Mouse (Mus musculus) olfactory bulb, adult 2 months (tissue): ENCODE results near the gene Ndufv2. TPM values are rescaled to one million over a fixed set of nuclear protein-coding genes. Genes with fewer than 3 reads are reported as not detected.

Source experiments
- H3K27ac ChIP-seq: fragments of 200-500 bp; 2 replicates; pipeline ENCODE4 v1.5.1; 2012; ENCODE audit warnings: low read depth, low read length; ENCODE audit not compliant: insufficient read depth
- H3K4me1 ChIP-seq: fragments of 200-500 bp; 2 replicates; pipeline ENCODE4 v1.6.1; 2012; ENCODE audit warnings: low read length; ENCODE audit not compliant: control insufficient read depth, insufficient read depth
- H3K4me3 ChIP-seq: fragments of 200-500 bp; 2 replicates; pipeline ENCODE4 v1.5.1; 2012; ENCODE audit warnings: mild to moderate bottlenecking, low read depth, low read length, moderate library complexity; ENCODE audit not compliant: insufficient read depth
- CTCF ChIP-seq: fragments of 200-500 bp; IDR thresholded peaks from 2 replicates; pipeline ENCODE4 v1.5.1; 2012; ENCODE audit warnings: low read depth, mild to moderate bottlenecking, low read length, moderate library complexity; ENCODE audit not compliant: insufficient read depth
- POLR2A ChIP-seq: fragments of 200-500 bp; IDR thresholded peaks from 2 replicates; pipeline ENCODE4 v1.6.1; 2012; ENCODE audit warnings: mild to moderate bottlenecking, low read depth, low read length, moderate library complexity; ENCODE audit not compliant: insufficient read depth
- WGBS: fragments of 180-500 bp; shearing (Covaris S2); methylation state at CpG from one replicate; pipeline ENCODE4 v1.1.7; 2018; 5-methylcytosine and 5-hydroxymethylcytosine counted together
- polyA plus RNA-seq: library from polyadenylated mRNA; stranded (reverse); fragments of >200 nt; gene quantifications from 2 replicates; pipeline ENCODE4 v1.2.4, GENCODE M21; 2012; ENCODE audit warnings: low replicate concordance; ENCODE audit not compliant: missing spikeins, insufficient read depth, insufficient read length

The Ndufv2 gene
- polyA plus RNA-seq, 1 experiment, result not detected

DNA sequence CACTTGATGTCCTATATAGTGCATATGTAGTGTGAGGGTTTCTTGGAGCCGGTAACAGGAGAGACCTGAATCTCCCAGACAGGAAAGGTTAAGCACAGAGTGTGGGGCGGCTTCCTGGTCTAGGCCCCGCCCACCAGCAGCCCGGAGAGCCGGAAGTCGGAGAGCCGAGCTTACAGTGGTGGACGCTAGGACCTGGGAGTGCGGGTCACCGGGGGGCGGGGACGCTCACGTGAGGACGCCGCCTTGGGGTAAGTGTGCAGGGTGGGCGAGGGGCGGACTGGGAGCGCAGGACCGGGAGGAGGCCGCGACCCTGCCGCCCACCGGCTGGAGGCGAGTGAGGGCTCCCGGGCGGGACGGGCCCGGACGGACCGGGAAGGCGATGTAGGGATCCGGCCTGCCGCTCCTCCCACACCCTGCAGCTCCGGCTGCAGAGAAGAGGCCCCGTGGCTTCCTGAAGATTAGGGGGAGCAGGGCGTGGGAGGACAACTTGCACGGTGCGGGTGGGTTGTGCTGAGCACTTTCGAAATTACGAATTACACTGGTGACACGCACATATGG lies 10.1 kb upstream of the Ndufv2 start, which contains the start of gene Washc1:
Gene Washc1, plus strand, starts transcription at position 144 of the 558 bp plus-strand sequence.
- under 1% methylated on average over 39 of the region's 41 CpGs for WGBS
- Histone ChIP-seq H3K4me3 (peak within 1 kb of the TSS; percentile 68), H3K4me1 (peaks cover 14% of the 10 kb centered on the region), H3K27ac (peak within 1 kb of the TSS; percentile 56; the same call in 1 of the 2 replicates)
- TF ChIP-seq CTCF (no peak), POLR2A (peak; percentile 76)

DNA sequence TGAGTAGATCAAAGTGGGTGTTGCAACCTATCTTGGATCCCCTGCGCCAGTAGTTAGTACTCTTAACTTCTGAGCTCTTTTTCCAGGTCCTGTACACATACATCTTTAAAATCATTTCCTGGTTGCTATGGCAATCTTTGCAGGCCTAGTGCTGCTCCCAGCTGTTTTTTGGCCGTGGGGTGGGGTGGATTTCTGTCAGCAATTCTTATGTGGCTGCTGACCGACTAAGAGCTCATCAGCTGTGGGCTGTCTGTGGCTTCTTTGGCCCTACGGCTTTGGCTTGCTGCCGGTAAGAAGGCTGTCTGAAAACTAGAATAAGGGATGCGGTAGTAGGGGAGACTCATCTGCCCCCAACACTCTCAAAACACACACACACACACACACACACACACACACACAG lies 9.4 kb upstream of the Ndufv2 start:
- H3K4me1 ChIP-seq, result peaks cover 14% of the 10 kb centered on the region
- H3K27ac ChIP-seq, result no peak overlapping the region
- TF ChIP-seq CTCF, result no peak
- TF ChIP-seq POLR2A, result no peak
- no peak overlapping the region for H3K4me3 ChIP-seq
- WGBS, result 14% methylated on average over 6 of the region's 6 CpGs

DNA sequence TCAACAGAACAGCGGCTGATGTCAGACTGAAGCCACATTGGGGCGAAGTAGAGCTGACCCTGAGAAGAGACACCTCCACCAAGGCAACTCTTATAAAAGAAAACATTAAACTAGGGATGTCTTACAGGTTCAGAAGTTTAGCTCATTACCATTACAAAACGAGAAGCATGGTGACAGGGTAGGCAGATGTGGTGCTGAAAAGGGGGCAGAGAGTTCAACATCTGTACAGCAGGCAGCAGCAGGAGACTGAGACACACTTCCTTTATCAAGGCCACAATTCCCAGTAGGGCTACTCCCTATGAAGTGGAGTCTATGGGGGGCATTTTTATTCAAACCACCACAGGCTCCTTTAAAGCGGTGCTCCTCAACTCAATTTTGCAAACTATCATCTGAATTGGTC lies 6.8 kb upstream of the Ndufv2 start:
- peaks cover 8% of the 10 kb centered on the region for H3K4me1 ChIP-seq
- H3K4me3 ChIP-seq, result no peak overlapping the region
- WGBS, result 83% methylated on average over 4 of the region's 4 CpGs
- H3K27ac ChIP-seq, result no peak overlapping the region
- no peak for TF ChIP-seq CTCF
- no peak for TF ChIP-seq POLR2A

DNA sequence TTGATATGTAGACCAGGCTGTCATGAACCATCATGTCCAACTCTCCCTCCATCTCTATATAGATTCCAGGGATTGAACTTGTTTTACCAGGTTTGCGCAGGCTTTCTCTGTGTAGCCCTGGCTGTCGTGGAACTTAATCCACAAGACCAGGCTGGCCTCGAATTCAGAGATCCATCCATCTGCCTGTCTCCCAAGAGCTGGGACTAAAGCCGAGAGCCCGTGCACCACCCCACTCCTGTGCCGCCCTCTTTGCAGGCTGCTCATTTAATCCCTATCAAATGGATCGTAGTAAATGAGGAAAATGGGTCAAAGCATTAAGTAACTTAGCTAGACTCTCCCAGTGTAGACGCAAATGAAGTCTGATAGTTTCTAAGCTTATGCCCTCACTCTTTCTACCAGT lies 6.1 kb upstream of the Ndufv2 start:
- Histone ChIP-seq H3K4me1 (peaks cover 7% of the 10 kb centered on the region), H3K27ac (no peak overlapping the region), H3K4me3 (no peak overlapping the region)
- WGBS, result 71% methylated on average over 8 of the region's 8 CpGs
- TF ChIP-seq POLR2A (no peak), CTCF (no peak)

DNA sequence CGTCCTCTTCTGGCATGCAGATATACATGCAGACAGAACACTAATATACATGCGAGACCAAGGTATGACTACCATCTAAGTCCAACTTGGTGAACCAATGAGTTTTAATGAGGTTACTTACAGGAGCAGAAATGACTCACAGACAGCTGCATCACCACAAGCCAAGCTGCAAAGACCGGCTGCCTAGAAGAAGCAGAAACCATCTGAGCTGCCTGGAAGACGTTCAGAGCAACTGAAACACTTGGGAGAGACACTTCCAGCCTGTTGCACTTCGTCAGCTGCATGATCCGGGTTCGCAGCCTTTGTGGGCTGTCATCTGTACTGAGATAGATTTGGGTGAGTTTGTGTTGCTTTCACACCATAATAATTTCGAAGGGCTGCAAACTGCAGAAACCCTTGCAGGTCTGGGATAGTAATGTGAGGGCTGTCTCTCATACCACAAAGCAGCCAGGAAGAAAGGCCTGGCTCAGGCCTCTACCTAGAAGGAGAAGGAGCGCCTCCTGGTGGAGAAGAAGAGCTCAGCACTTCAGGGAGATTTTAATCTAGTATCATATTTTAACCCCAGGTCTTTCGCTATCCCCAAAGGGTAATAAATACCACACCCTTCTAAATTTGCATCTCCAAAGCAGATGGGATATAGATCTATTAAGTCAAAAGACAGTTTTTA lies 5.4 kb upstream of the Ndufv2 start:
- no peak overlapping the region for H3K4me3 ChIP-seq
- H3K27ac ChIP-seq, result no peak overlapping the region
- H3K4me1 ChIP-seq, result peaks cover 6% of the 10 kb centered on the region; the same call in 1 of the 2 replicates
- TF ChIP-seq CTCF (0 out of 2 replicates have a peak, but pooled peaks have one; percentile 16), POLR2A (no peak)
- 39% methylated on average over 10 of the region's 10 CpGs for WGBS

DNA sequence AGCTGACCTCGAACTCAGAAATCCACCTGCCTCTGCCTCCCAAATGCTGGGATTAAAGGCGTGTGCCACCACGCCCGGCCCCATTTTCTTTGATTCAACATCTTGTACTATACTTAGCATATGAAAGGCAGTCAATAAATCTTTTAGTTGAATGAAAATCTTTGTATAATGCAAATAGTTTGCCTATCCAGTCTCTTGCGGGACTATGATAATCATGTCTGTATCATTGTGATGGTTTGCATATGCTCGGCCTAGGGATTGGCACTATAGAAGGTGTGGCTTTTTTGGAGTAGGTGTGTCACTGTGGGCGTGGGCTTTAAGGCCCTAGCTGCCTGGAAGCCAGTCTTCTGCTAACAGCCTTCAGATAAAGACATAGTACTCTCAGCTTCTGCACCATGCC lies 2.7 kb upstream of the Ndufv2 start:
- peaks cover 3% of the 10 kb centered on the region; the same call in 1 of the 2 replicates for H3K4me1 ChIP-seq
- no peak for TF ChIP-seq POLR2A
- TF ChIP-seq CTCF, result no peak
- 88% methylated on average over 7 of the region's 7 CpGs for WGBS
- no peak overlapping the region for H3K27ac ChIP-seq
- H3K4me3 ChIP-seq, result no peak overlapping the region

DNA sequence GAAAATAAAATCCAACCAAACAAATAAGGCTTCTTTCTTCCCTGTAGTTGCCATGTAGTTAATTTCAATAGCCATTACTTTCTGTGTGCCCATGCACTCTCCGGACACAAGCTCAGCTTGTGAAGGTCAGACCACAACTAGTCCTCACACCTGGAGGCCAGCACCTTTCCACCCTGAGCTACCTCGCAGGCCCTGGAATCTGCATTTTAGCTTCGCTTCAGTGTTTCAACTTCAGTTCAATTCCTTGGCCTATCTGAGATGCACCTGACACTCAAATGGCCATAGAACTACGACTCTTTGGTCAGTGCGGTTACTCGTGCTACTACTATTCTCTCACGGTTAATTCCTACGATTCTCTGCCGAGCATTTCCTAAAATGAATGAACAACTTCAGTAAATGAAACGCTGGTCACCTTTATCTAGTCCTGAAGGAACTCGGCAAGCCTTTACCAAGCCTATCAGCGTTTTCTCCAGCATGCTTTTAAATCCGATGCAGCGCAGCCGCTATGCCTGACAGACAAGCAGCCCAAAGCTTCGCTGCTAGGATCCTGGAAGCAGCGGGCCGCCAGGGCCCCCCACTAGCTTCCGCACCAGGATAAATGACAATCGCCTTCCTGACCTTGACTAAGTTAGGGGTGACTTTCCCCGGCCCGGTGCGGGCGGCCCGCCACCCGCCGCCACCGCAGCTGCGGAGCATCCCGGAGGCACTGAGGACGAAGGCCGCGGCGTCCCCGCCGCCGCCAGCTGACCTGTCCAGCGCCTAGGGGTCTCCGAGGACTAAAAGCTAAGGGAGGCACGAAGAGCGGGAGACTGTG lies 586 bp downstream of the Ndufv2 start:
- under 1% methylated on average over 41 of the region's 41 CpGs for WGBS
- Histone ChIP-seq H3K4me1 (peaks cover 4% of the 10 kb centered on the region; the same call in 1 of the 2 replicates), H3K27ac (peak overlapping the region; percentile 97), H3K4me3 (peak overlapping the region; percentile 93)
- TF ChIP-seq POLR2A (no peak), CTCF (no peak)

DNA sequence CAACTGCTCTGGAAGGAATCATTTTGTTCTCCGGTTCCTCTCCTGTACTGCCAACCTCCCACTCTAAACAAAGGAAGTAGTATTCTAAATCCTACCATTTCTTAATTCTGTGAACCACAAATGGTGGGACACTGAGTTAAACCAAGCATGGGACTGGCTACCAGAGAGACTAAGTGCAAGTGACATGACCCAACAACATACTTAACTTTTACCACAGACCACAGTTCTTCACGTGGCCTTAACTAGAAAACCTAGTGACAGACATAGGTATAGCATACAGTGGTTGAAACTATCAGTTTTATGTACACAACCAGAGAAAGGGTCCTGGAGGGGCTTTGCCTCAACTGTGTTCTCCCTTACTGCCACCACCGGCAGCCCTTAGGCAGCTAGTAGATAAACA lies 8.7 kb downstream of the Ndufv2 start:
- Histone ChIP-seq H3K4me3 (no peak overlapping the region), H3K4me1 (peaks cover 2% of the 10 kb centered on the region; the same call in 1 of the 2 replicates), H3K27ac (no peak overlapping the region)
- TF ChIP-seq CTCF (no peak), POLR2A (no peak)
- 40% methylated on average over 3 of the region's 3 CpGs for WGBS

DNA sequence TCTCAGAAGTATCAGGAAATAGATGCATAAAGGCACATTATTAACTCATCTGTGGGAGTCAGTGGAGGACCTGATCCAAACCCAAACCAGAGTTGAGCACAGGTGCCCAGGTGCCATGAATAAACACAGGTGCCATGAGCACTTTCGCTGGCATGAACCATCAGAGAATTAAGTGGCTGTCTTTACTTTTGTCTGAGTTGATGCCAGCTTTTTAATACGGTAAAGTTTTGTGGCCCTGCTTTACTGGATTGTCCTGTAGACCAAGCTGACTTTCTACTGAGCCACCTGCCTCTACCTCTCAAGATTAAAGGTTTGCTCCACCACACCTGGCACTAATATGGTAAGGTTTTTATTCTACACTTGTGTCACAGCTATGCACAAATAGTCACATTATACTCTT lies 9.3 kb downstream of the Ndufv2 start:
- H3K27ac ChIP-seq, result no peak overlapping the region
- 66% methylated on average over 2 of the region's 2 CpGs for WGBS
- no peak overlapping the region for H3K4me3 ChIP-seq
- H3K4me1 ChIP-seq, result peaks cover 2% of the 10 kb centered on the region; the same call in 1 of the 2 replicates
- TF ChIP-seq CTCF (no peak), POLR2A (no peak)
